Mouse (Mus musculus) cerebellum, adult 2 months (tissue): ENCODE measurements at regions not wholly inside any gene's neighbourhood (a gene's known extent, or its start where the extent isn't known, plus 50 kb on each side); places are given as distances from the start of the nearest gene placed in this dataset.

Experiments used
- DNase-seq, 2 experiments: peaks; one replicate each; pipeline ENCODE4 v3.0.0; 2021
- H3K27ac ChIP-seq: fragments of 200-500 bp; 2 replicates; pipeline ENCODE4 v1.5.1; 2012; ENCODE audit warnings: low read length, control low read depth, inconsistent platforms; ENCODE audit not compliant: insufficient read depth
- H3K27me3 ChIP-seq: fragments of 200-500 bp; 2 replicates; pipeline ENCODE4 v1.6.1; 2012; ENCODE audit warnings: inconsistent platforms, mild to moderate bottlenecking, low read length, moderate library complexity; ENCODE audit not compliant: control insufficient read depth, insufficient read depth
- H3K4me1 ChIP-seq: fragments of 200-500 bp; 2 replicates; pipeline ENCODE4 v1.6.1; 2011; ENCODE audit warnings: low read length; ENCODE audit not compliant: control insufficient read depth, insufficient read depth
- H3K4me3 ChIP-seq: fragments of 200-500 bp; replicated peaks from 2 replicates; pipeline ENCODE3; 2011; ENCODE audit warnings: mild to moderate bottlenecking, low read depth, low read length, control low read depth; ENCODE audit not compliant: insufficient read depth
- CTCF ChIP-seq: fragments of 200-500 bp; IDR thresholded peaks from 2 replicates; pipeline ENCODE4 v1.5.1; 2011; ENCODE audit warnings: low read depth, mild to moderate bottlenecking, control low read depth, low read length, moderate library complexity, borderline replicate concordance; ENCODE audit not compliant: insufficient read depth
- POLR2A ChIP-seq: fragments of 200-500 bp; IDR thresholded peaks from 2 replicates; pipeline ENCODE4 v1.6.1; 2011; ENCODE audit warnings: low read length, control low read depth, borderline replicate concordance; ENCODE audit not compliant: insufficient read depth
- WGBS: fragments of 180-500 bp; shearing (Covaris S2); methylation state at CpG from one replicate; pipeline ENCODE4 v1.1.7; 2018; 5-methylcytosine and 5-hydroxymethylcytosine counted together

DNA sequence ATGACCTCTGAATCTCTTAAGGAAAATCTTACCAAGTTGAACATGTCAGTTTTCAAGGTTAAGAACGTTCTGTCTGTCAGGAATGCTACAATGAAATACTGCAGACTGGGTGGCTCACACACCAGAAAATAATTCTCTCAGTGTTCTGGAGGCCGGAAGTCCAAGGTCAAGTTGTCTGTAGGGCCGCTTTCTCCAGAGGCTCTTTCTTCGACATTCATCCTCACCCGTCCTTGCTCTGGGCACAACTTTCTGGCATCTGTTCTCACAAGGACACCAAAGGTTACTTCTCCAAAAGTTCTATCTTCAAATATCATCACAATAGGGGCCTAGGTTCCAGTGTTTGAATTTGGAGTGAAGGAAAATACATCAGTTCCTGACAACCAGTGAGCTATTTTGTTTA lies 239.2 kb downstream of the Kcnrg start:
- TF ChIP-seq POLR2A, result no peak
- no peak for TF ChIP-seq CTCF
- no peak overlapping the region for H3K27ac ChIP-seq
- WGBS, result 92% methylated on average over 5 of the region's 5 CpGs

DNA sequence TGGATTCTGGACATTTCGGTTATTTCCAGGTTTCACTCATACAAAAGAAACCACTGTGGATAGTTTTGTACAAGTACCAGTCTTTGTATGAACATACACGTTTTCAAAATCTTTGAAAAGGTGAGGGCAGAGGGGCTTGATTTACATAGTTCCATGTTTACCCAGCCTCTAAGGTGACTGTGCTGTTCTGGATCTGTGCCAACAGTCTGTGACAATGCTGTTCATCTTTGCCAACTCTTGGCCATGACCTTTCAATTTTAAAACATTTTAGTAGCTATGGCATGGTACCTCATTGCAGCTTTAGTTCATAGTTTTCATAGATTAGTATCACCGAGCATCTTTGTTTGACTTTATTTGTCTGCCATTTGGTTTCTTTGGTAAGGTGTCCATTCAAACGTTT lies 243.0 kb downstream of the Kcnrg start:
- 75% methylated on average over 4 of the region's 4 CpGs for WGBS
- TF ChIP-seq CTCF, result no peak
- no peak for TF ChIP-seq POLR2A
- no peak overlapping the region for H3K27ac ChIP-seq

More for the DNA sequence above, 239.2 kb downstream of the Kcnrg start:
- Histone ChIP-seq H3K4me3 (no peak overlapping the region), H3K27me3 (no peaks in the 10 kb centered on the region), H3K4me1 (no peaks in the 10 kb centered on the region)
- DNase-seq, result no peak

DNA sequence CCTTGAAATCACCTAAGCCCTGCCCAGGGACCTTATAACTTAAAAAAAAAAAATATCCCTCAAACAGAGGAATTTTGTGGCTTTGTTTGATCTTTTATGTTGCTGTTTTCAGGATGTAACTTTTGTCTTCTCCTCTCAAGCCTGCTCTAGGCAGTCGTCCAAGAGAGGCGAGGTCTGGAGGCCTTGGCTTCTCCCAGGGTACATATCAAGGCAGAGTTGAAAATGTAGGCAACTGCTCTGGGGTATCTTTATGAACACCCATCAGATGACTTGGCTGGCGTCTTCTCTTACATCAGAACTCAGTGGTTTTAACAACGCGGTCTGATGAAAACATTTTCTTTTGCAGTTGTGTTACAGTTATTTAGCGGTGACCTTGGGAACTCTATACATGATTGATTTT lies 250.4 kb downstream of the Kcnrg start:
- 64% methylated on average over 6 of the region's 6 CpGs for WGBS
- DNase-seq, result no peak
- Histone ChIP-seq H3K4me3 (no peak overlapping the region), H3K4me1 (no peaks in the 10 kb centered on the region), H3K27ac (no peak overlapping the region), H3K27me3 (no peaks in the 10 kb centered on the region)
- TF ChIP-seq CTCF (no peak), POLR2A (no peak)

More for the DNA sequence above, 243.0 kb downstream of the Kcnrg start:
- no peak for DNase-seq
- no peaks in the 10 kb centered on the region for H3K4me1 ChIP-seq
- H3K27me3 ChIP-seq, result no peaks in the 10 kb centered on the region
- no peak overlapping the region for H3K4me3 ChIP-seq

DNA sequence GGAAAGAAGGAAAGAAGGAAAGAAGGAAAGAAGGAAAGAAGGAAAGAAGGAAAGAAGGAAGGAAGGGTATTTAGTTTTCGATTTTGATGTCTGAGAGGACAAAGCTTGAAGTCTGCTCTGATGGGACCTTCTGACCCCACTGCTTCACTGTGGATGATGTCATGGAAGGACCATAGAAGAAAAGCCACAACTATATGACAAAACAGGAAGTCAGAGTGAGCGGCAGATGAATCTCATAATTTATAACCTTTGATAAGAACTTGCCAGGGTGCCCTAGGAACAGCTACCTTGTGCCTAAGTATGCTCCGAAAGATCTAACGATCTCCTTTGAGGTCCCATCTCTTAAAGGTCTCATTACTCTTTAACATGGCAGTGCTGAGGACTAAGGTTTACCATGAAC lies 253.4 kb downstream of the Kcnrg start:
- no peaks in the 10 kb centered on the region for H3K27me3 ChIP-seq
- no peak overlapping the region for H3K27ac ChIP-seq
- no peak for DNase-seq
- no peaks in the 10 kb centered on the region for H3K4me1 ChIP-seq
- WGBS, result 92% methylated on average over 4 of the region's 4 CpGs
- H3K4me3 ChIP-seq, result no peak overlapping the region
- TF ChIP-seq POLR2A, result no peak
- TF ChIP-seq CTCF, result no peak

GRCm38 (mm10) chr14:61861357-61861958 lies 254.2 kb downstream of the Kcnrg start:
- DNase-seq, result no peak
- H3K4me1 ChIP-seq, result no peaks in the 10 kb centered on the region
- no peak overlapping the region for H3K27ac ChIP-seq
- H3K4me3 ChIP-seq, result no peak overlapping the region
- no peaks in the 10 kb centered on the region for H3K27me3 ChIP-seq
- TF ChIP-seq POLR2A, result no peak
- no peak for TF ChIP-seq CTCF
- 90% methylated on average over 8 of the region's 8 CpGs for WGBS

- H3K27me3 ChIP-seq, result no peaks in the 10 kb centered on the region
- no peak for TF ChIP-seq CTCF
- no peak for TF ChIP-seq POLR2A
- no peak overlapping the region for H3K4me3 ChIP-seq
- no peak for DNase-seq
- no peak overlapping the region for H3K27ac ChIP-seq
- WGBS, result 94% methylated on average over 6 of the region's 6 CpGs
- H3K4me1 ChIP-seq, result no peaks in the 10 kb centered on the region
Measured at GRCm38 (mm10) chr14:61862931-61863330, 255.7 kb downstream of the Kcnrg start.

GRCm38 (mm10) chr14:61863475-61863874 lies 256.2 kb downstream of the Kcnrg start:
- H3K4me3 ChIP-seq, result no peak overlapping the region
- no peak overlapping the region for H3K27ac ChIP-seq
- TF ChIP-seq CTCF, result no peak
- no peak for TF ChIP-seq POLR2A
- no peak for DNase-seq
- H3K4me1 ChIP-seq, result no peaks in the 10 kb centered on the region
- no peaks in the 10 kb centered on the region for H3K27me3 ChIP-seq
- 74% methylated on average over 2 of the region's 2 CpGs for WGBS

DNA sequence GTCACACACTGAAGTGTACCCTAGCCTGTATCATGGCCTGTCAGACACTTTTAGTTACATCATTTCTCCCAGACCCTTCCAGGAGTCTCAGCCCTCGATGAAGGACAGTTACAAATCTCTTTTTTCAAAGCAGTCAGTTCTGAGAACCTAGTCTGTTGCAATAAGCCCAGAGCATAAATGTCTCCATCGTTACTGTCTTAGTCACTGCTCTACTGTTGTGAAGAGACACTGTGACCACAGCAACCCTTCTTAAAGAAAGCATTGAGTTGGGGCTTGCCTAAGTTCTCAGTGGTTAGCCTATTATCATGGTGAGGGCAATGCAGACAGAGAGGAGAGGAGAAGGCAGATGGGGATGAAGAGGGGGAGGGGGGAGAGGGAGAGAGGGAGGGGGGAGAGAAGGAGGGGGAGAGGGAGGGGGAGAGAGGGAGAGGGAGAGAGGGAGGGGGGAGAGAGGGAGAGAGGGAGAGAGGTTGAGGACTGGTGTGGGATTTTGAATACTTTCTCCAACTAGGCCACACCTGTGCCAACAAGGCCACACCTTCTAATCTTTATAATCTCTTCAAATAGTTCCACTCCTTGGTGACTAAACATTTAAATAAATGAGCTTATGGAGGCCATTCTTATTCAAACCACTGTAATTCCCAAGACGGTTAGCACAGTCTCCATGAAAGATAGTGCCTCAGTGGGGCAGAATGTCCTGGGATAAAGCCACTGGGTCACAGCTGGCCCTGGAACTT lies 259.4 kb downstream of the Kcnrg start:
- Histone ChIP-seq H3K27ac (no peak overlapping the region), H3K27me3 (no peaks in the 10 kb centered on the region), H3K4me3 (no peak overlapping the region), H3K4me1 (no peaks in the 10 kb centered on the region)
- 65% methylated on average over 3 of the region's 3 CpGs for WGBS
- no peak for DNase-seq
- no peak for TF ChIP-seq CTCF
- no peak for TF ChIP-seq POLR2A
